Mouse (Mus musculus) gastrocnemius, adult 8-10 months (tissue): ENCODE results near the gene Oas1h. TPM values are rescaled to one million over a fixed set of nuclear protein-coding genes. Genes with fewer than 3 reads are reported as not detected.
"Not testable (repeated sequence)": the region's sequence is repeated elsewhere in the genome, so short reads cannot be mapped to it uniquely, and the experiment has no call there.

Experiments used
- DNase-seq, 2 experiments: peaks; one replicate each; pipeline ENCODE4 v3.0.0; 2022; ENCODE audit warnings: low spot score in 2 of 2
- total RNA-seq, 4 experiments: library from RNA; stranded (reverse); gene quantifications; 2 replicates each; pipeline ENCODE4 v1.2.4; 2022

Gene Oas1h
- total RNA-seq, result not detected

GRCm38 (mm10) chr5:120861121-120861520 is at the start of gene Oas1h:
Oas1h (plus strand) TSS chr5:120861421.
- DNase-seq, result no peak

GRCm38 (mm10) chr5:120811951-120812819 is 49.0 kb upstream of the Oas1h start, which contains the start of gene Oas1c:
Oas1c (minus strand) TSS chr5:120812514.
- DNase-seq, result peak; percentile 65 to 67

- DNase-seq, result no peak
These were observed 48.2 kb upstream of the Oas1h start for GRCm38 (mm10) chr5:120813023-120813422.

- DNase-seq, result no peak
These were observed 45.3 kb upstream of the Oas1h start for GRCm38 (mm10) chr5:120815949-120816348.

- no peak for DNase-seq
These were observed 42.2 kb upstream of the Oas1h start for GRCm38 (mm10) chr5:120818999-120819398.

GRCm38 (mm10) chr5:120831031-120831430 is 30.2 kb upstream of the Oas1h start:
- DNase-seq, result no peak

GRCm38 (mm10) chr5:120833335-120834280 is 27.6 kb upstream of the Oas1h start:
- no peak for DNase-seq

- no peak for DNase-seq
These were observed 24.3 kb upstream of the Oas1h start for GRCm38 (mm10) chr5:120836731-120837585.

GRCm38 (mm10) chr5:120844713-120845112 is 16.5 kb upstream of the Oas1h start:
- DNase-seq, result no peak

GRCm38 (mm10) chr5:120847067-120847466 is 14.2 kb upstream of the Oas1h start, which contains the start of gene Oas1f:
Oas1f (plus strand) TSS chr5:120847367.
- no peak for DNase-seq

GRCm38 (mm10) chr5:120849601-120850136 is 11.6 kb upstream of the Oas1h start:
- DNase-seq, result no peak

- DNase-seq, result no peak
These were observed 2.0 kb upstream of the Oas1h start for GRCm38 (mm10) chr5:120859241-120859640.

GRCm38 (mm10) chr5:120865336-120865860 is 4.2 kb downstream of the Oas1h start:
- no peak for DNase-seq

- no peak for DNase-seq
These were observed 8.3 kb downstream of the Oas1h start for GRCm38 (mm10) chr5:120869436-120870015.

- no peak for DNase-seq
These were observed 8.9 kb downstream of the Oas1h start for GRCm38 (mm10) chr5:120870081-120870480.

GRCm38 (mm10) chr5:120870782-120871181 is 9.6 kb downstream of the Oas1h start:
- DNase-seq, result no peak

GRCm38 (mm10) chr5:120871469-120871868 is 10.2 kb downstream of the Oas1h start:
- no peak for DNase-seq

GRCm38 (mm10) chr5:120876839-120877238 is 15.6 kb downstream of the Oas1h start:
- not testable (repeated sequence) for DNase-seq

GRCm38 (mm10) chr5:120877407-120877806 is 16.2 kb downstream of the Oas1h start:
- DNase-seq, result not testable (repeated sequence)

GRCm38 (mm10) chr5:120878803-120879202 is 17.6 kb downstream of the Oas1h start:
- DNase-seq, result not testable (repeated sequence)
